Mouse (Mus musculus) bone marrow, adult 2 months (tissue): Measurements from ENCODE around the gene Tecpr1. TPM values are rescaled to one million over a fixed set of nuclear protein-coding genes. Genes with fewer than 3 reads are reported as not detected.

ENCODE experiments used
- H3K27ac ChIP-seq: fragments of 200-500 bp; 2 replicates; pipeline ENCODE4 v1.5.1; 2012; ENCODE audit warnings: low read depth, mild to moderate bottlenecking, control low read depth, inconsistent platforms, low read length; ENCODE audit not compliant: control insufficient read depth, poor library complexity, insufficient read depth
- H3K4me1 ChIP-seq: fragments of 200-500 bp; 2 replicates; pipeline ENCODE4 v1.6.1; 2011; ENCODE audit warnings: low read length; ENCODE audit not compliant: control insufficient read depth, insufficient read depth
- H3K4me3 ChIP-seq: fragments of 200-500 bp; replicated peaks from 2 replicates; pipeline ENCODE3; 2011; ENCODE audit warnings: mild to moderate bottlenecking, low read depth, low read length, control low read depth; ENCODE audit not compliant: control insufficient read depth
- CTCF ChIP-seq: fragments of 200-500 bp; IDR thresholded peaks from 2 replicates; pipeline ENCODE4 v1.5.1; 2011; ENCODE audit warnings: low read length, control low read depth; ENCODE audit not compliant: control insufficient read depth, insufficient read depth
- POLR2A ChIP-seq: fragments of 200-500 bp; IDR thresholded peaks from 2 replicates; pipeline ENCODE4 v1.6.1; 2011; ENCODE audit warnings: low read depth, mild to moderate bottlenecking, control low read depth, low read length, borderline replicate concordance; ENCODE audit not compliant: control insufficient read depth
- WGBS: fragments of 180-500 bp; shearing (Covaris S2); methylation state at CpG from one replicate; pipeline ENCODE4 v1.1.7; 2018; 5-methylcytosine and 5-hydroxymethylcytosine counted together
- polyA plus RNA-seq: library from polyadenylated mRNA; stranded (reverse); fragments of >200 nt; gene quantifications from 2 replicates; pipeline ENCODE4 v1.2.4, GENCODE M21; 2011; ENCODE audit warnings: low replicate concordance; ENCODE audit not compliant: missing spikeins, insufficient read depth, insufficient read length

The Tecpr1 gene
- polyA plus RNA-seq, 1 experiment = 11.9 TPM

DNA sequence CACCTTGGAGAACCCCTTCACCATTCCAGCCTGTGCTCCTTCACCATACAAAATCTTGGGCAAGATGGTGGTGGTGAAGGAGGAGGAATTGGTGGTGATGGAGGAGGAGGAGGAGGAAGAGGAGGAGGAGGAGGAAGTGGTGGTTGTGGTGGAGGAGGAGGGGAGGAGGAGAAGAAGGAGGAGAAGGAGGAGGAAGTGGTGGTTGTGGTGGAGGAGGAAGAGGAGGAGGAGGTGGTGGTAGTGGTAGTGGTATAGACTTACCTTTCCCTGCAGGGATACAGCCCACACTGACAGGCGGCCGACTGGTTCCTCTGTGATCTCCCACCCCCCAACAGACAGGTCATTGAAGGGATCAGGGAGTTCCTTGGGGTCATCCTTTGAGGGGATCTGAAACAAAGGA lies 7.4 kb downstream of the Tecpr1 start:
- H3K27ac ChIP-seq = no peak overlapping the region
- 0% methylated on average over 2 of the region's 2 CpGs for WGBS
- no peak for TF ChIP-seq CTCF
- TF ChIP-seq POLR2A = no peak
- H3K4me3 ChIP-seq = no peak overlapping the region
- no peaks in the 10 kb centered on the region; the same call in 1 of the 2 replicates for H3K4me1 ChIP-seq

DNA sequence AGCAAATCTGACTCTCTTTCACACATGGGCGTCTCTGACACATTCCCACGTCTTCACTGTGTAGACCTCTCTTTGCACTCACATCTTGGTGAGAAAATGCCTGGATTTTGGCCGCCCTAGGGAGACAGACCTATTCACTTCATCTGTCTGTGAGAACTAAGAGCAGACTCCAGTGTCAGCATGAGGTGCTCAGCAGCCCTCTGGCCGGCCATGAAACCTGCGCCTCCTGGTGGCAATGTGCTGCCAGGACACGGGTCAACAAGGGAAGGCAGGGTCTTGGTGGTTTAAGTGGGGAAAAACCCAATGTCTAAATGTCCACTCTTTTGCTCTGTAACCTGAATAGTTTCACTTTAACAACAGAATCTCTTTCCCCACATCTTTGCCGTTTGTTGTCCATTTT lies 9.0 kb downstream of the Tecpr1 start:
- H3K4me1 ChIP-seq = no peaks in the 10 kb centered on the region; the same call in 1 of the 2 replicates
- WGBS = 53% methylated on average over 7 of the region's 7 CpGs
- TF ChIP-seq POLR2A (no peak), CTCF (peak; percentile 91)
- H3K4me3 ChIP-seq = no peak overlapping the region
- H3K27ac ChIP-seq = no peak overlapping the region

- no peak overlapping the region for H3K27ac ChIP-seq
- H3K4me3 ChIP-seq = no peak overlapping the region
- TF ChIP-seq POLR2A (no peak), CTCF (peak; percentile 60)
- no peaks in the 10 kb centered on the region for H3K4me1 ChIP-seq
- WGBS = 61% methylated on average over 11 of the region's 11 CpGs
Measured at GRCm38 (mm10) chr5:144207478-144207877, 15.9 kb downstream of the Tecpr1 start.

- Histone ChIP-seq H3K27ac (no peak overlapping the region), H3K4me3 (no peak overlapping the region), H3K4me1 (no peaks in the 10 kb centered on the region)
- 95% methylated on average over 15 of the region's 15 CpGs for WGBS
- TF ChIP-seq CTCF (no peak), POLR2A (no peak)
Measured at GRCm38 (mm10) chr5:144206069-144206468, 17.3 kb downstream of the Tecpr1 start.

- H3K4me1 ChIP-seq = no peaks in the 10 kb centered on the region
- TF ChIP-seq CTCF = no peak
- no peak for TF ChIP-seq POLR2A
- WGBS = 89% methylated on average over 10 of the region's 10 CpGs
- no peak overlapping the region for H3K27ac ChIP-seq
- no peak overlapping the region for H3K4me3 ChIP-seq
Measured at GRCm38 (mm10) chr5:144204911-144205310, 18.5 kb downstream of the Tecpr1 start.

DNA sequence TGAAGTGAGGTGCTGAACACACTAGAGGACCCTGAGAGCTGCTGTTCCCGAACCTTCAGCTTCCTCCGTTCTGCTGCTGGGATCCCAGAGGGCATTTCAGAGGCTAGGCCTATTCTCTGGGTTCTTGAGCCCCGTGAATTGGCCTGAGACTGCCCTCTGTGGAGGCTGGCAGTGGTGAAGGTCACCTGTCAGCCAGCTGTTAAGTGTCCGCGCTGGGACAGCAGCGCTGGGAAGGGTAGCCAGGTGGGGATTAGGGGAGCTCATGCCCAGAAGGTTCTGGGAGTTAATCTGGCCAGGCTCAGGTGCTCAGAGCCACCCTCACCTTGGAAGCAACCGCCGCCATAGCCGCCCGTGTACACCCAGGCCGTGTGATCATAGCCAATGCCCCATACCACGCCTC lies 19.1 kb downstream of the Tecpr1 start:
- H3K4me3 ChIP-seq = no peak overlapping the region
- no peak for TF ChIP-seq CTCF
- TF ChIP-seq POLR2A = no peak
- H3K4me1 ChIP-seq = no peaks in the 10 kb centered on the region
- H3K27ac ChIP-seq = no peak overlapping the region
- WGBS = 85% methylated on average over 12 of the region's 12 CpGs

DNA sequence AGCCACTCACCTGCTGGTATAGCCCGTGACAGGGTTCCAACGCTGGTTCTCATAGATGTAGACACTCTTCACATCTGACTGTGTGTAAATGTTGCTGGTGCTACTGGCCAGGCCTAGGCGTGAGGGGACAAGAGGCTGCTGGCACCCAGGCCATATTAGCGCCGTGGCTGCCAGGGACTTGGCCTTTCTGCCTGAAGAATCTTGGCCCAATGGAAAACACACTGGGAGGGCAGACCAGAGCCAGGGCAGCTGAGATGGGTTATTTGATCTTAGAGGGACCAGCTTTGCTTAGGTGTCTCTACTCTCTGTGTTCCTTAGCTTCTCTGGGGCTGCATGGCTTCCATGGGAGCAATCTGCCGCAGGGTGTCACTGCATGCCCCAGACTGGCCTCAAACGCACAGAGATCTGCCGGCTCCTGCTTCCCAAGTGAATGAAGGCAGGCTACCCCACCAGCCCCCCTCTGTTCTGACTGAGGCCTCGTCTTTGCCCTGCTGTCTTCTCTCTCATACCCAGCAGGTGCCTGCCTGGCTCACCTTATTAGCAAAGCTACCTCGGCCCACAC lies 19.9 kb downstream of the Tecpr1 start:
- no peak for TF ChIP-seq POLR2A
- no peak for TF ChIP-seq CTCF
- Histone ChIP-seq H3K4me3 (no peak overlapping the region), H3K4me1 (no peaks in the 10 kb centered on the region), H3K27ac (no peak overlapping the region)
- WGBS = 85% methylated on average over 10 of the region's 10 CpGs

DNA sequence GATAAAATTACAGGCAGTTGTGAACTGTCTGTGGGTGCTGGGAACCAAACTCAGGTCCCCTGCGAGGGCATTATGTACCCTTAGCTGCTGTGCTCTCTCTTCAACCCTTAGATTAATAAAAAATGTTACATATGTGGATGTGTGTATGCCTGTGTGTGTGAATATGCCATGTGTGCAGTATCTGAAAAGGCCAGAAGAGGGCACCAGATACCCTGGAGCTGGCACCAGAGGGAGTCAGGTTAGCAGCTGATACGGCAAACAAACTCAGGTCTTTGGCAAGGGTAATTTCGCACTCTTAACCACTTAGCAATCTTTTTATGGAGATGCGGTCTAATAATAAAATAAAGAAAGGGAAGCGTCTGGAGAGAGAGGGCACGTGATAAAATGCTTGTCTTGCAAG lies 21.0 kb downstream of the Tecpr1 start:
- H3K27ac ChIP-seq = no peak overlapping the region
- TF ChIP-seq POLR2A (no peak), CTCF (peak; percentile 31; the same call in 1 of the 2 replicates)
- WGBS = 88% methylated on average over 6 of the region's 6 CpGs
- no peaks in the 10 kb centered on the region for H3K4me1 ChIP-seq
- no peak overlapping the region for H3K4me3 ChIP-seq

DNA sequence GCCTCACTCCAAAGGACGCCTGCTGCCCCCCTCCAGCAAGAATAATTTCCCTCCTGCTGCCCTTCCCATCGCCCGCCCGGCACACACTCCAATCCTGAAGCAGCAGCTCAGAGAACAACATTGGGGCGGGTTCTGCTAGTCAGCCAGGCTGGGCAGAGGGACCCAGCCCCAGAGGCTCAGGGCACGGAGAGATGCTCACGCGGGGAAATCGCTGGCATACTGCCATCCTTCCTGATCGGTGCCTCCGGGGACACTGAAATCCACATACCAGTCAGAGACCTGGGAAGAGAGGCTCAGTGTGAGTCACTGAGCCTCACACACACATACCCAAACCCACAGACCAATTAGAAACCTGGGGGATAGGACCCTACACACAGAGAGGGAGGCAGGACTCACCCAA lies 22.8 kb downstream of the Tecpr1 start:
- no peak overlapping the region for H3K4me3 ChIP-seq
- no peak for TF ChIP-seq POLR2A
- TF ChIP-seq CTCF = no peak
- WGBS = 93% methylated on average over 11 of the region's 11 CpGs
- H3K27ac ChIP-seq = no peak overlapping the region
- H3K4me1 ChIP-seq = no peaks in the 10 kb centered on the region
